Mouse (Mus musculus): ENCODE measurements around the gene Dhrs9.

- TF ChIP-seq CTCF (IDR thresholded peaks at IDR 0.05; ENCODE audit: control insufficient read depth, insufficient read depth, low read length) (no peak), POLR2A (IDR thresholded peaks at IDR 0.05; ENCODE audit: borderline replicate concordance, control insufficient read depth, low read depth, low read length) (no peak)
Observed at GRCm38 (mm10) chr2:69441656-69442055, 61.4 kb downstream of the Dhrs9 start.

Data from bone marrow, adult 2 months (tissue).